Mouse (Mus musculus) brain, embryonic 14.5 days (tissue): ENCODE data around the gene BC034090.

Experiments
- CTCF ChIP-seq: fragments of 200-500 bp; IDR thresholded peaks from 2 replicates; pipeline ENCODE4 v1.5.1; 2012; ENCODE audit warnings: inconsistent platforms, mild to moderate bottlenecking, moderate library complexity, borderline replicate concordance; ENCODE audit not compliant: insufficient read depth, insufficient read length; ENCODE audit errors: extremely low read depth
- POLR2A ChIP-seq: fragments of 200-500 bp; IDR thresholded peaks from 2 replicates; pipeline ENCODE4 v1.6.1; 2012; ENCODE audit warnings: mild to moderate bottlenecking, inconsistent platforms, borderline replicate concordance; ENCODE audit not compliant: poor library complexity, insufficient read depth, insufficient read length, severe bottlenecking; ENCODE audit errors: extremely low read depth

DNA sequence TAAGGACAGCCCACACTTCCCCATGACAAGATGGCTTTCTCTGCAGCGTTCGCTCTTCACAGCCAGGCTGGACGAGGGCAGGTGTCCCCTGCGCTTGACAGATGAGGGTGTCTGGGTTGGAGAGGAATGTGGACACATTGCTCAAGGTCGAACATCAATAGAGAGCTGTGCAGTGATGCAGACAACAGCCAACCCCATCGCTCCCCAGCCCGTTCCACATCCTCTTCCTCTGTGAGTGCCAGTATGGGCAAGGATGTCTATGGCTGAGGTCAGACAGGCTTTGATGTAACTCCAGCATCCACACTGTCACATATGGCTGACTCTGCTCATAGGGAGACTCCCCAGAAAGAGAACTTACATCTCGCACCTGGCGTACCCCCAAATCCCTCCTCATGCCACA lies 10.9 kb downstream of the BC034090 start:
- TF ChIP-seq CTCF: no peak
- no peak for TF ChIP-seq POLR2A
